Mouse (Mus musculus) fibroblast of lung, adult 2 months (primary cell): ENCODE measurements around the gene Rpl23a.

Experiments
- DNase-seq: peaks from one replicate; pipeline ENCODE4 v3.0.0-alpha.2; 2011; ENCODE audit warnings: low read depth

Gene Rpl23a

DNA sequence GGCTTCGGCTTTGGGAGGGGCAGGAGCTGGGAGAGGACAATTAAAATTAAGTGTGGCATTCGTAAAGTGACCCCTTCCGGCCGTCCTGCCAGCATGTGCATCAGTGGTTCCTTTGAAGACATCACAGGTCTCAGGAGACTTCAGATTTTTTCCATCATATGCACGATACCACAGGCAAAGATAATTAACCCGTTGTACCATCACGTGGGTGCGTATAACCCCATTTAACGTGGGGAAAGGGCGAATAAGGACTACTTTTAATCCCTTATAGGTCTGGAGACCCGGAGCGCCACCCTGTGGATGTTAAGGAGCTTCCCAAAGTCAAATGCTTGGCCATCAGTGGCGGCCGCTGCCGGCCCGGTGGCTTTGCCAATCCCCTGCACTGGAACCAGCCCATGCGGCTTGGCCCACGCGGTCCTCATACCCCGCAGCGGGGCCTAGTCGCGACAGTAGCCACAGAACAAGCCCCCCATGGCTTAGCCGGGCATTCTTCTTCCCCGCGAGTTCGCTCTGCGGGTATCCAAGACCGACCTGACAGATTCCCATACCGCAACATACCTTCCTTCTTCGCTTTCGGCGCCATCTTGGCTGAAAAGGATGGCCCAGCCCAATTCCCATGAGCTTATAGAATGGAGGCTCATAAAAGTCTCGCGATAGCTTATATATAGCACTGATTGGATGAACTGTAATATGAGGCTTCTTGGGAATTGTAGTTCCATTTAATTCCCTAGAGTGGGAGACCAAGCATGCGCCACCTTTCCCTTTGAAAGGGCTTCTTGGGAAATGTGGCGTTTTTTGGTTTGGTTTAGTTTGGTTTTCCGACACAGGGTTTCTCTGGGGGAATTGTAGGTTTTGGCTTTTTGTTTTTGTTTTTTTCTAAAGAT is at the start of gene Rpl23a:
Gene Rpl23a (minus strand): TSS at position 624 of the 884 bp plus-strand sequence.
- DNase-seq, result peak; percentile 78

DNA sequence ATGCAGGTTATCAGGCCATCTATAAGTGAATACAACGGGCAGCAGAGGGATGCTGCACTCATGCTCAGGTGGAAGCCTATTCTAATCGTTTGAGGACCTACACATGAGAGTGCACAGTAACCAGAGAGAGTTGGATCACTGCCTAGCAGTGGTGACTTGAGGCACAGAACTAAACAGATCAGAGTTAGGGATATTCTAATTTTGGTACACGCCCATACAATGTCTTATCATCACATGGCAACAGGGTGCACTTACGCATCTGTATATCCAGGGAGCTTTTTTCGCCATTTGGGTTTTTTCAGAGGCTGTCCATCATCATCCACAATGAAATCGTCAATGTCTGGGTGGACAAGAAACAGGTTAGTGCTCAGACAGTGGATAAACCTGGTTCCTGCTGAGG is 48.1 kb upstream of the Rpl23a start:
- no peak for DNase-seq

DNA sequence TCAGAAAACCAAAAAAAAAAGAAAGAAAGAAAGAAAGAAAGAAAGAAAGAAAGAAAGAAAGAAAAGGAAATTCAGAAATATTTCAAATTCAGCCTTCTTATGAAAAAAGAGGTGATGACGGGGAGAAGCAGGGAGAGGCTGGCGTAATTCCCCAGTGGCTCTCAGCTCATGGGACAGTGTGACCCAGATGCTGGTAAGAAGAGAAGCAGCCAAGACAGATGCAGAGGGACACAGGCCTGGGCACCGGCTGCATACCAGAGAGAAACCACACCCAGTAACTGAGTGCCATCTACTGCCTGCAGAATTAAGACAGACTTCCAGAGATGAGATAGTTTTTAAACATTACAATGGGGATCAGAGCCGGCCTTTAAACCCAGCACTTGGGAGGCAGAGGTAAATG is 40.2 kb upstream of the Rpl23a start:
- DNase-seq, result no peak

DNA sequence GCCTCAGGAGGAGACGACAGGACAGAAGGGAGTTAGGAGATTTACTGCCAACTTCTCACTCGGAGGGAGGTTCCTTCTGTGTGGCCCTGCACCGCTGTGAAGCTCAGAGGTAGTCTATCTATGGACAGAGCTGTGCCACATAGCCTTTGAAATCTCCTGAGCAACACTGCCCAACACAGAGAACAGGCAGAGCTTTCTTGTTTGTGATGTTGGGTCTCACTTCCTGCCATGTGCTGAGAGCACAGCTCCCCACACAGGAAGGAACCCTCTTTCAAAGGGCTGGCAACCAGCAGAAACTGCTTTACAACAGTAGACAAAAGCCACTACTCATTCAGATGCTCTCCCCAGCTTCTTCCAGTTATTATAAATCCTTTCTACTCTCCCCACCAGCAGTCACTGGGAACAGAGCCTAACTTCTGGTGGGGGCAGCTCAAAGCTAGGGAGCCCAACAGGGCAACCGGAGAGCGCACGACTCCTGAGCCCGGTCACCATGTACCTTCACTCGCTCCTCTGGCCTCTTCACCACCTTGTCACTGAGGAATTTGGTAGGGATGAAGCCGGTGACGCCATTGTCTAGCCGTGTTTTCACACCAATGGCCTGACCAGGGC is 32.4 kb upstream of the Rpl23a start:
- DNase-seq, result no peak

GRCm38 (mm10) chr11:78213086-78213817 is 29.9 kb upstream of the Rpl23a start:
- DNase-seq, result no peak

DNA sequence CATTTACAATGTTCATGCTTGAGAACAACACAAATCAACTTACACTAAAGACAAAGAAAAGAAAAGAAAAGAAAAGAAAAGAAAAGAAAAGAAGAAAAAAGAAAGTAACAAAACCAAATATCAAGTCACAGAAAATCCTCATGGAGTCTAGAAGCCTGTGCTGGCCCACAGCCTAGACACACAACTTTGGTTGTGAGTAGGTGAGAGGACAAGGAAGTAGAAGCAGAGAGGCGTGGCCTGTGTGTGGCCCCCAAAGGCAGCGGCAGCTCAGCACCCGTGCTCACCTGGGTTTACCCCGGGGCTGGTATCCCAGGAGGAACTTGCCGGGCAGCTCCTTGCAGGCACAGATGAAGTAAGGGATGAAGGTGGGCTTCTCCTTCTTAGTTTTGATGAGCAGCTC is 28.1 kb upstream of the Rpl23a start:
- DNase-seq, result no peak

DNA sequence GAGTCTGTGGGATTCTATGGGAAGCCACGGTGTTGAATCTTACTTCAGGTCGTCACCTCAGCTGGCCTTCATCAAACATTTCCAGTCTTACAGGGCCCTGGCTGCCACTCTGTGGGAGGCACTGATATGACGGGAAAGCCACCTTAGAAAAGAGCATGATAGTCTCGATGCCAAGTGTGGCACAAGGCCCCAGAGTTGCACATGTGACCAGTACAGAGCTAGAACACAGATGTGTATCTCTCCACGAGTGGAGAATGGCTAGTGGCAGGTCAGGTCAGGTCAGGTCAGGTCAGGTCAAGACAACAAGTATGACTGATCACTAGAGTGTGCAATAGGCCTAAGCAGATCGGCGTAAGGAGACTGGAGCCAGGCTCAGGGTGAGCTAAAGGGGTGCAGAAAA is 27.2 kb upstream of the Rpl23a start:
- DNase-seq, result no peak

- DNase-seq, result no peak
These were observed 26.5 kb upstream of the Rpl23a start for GRCm38 (mm10) chr11:78209886-78210285.

- no peak for DNase-seq
These were observed 23.8 kb upstream of the Rpl23a start for GRCm38 (mm10) chr11:78207190-78207589.

- DNase-seq, result no peak
These were observed 22.2 kb upstream of the Rpl23a start for GRCm38 (mm10) chr11:78205361-78206206.

- DNase-seq, result no peak
These were observed 20.9 kb upstream of the Rpl23a start for GRCm38 (mm10) chr11:78204287-78204686.

GRCm38 (mm10) chr11:78202372-78202771 is 19.0 kb upstream of the Rpl23a start:
- no peak for DNase-seq

GRCm38 (mm10) chr11:78195101-78195863 is 11.9 kb upstream of the Rpl23a start:
- DNase-seq, result no peak

DNA sequence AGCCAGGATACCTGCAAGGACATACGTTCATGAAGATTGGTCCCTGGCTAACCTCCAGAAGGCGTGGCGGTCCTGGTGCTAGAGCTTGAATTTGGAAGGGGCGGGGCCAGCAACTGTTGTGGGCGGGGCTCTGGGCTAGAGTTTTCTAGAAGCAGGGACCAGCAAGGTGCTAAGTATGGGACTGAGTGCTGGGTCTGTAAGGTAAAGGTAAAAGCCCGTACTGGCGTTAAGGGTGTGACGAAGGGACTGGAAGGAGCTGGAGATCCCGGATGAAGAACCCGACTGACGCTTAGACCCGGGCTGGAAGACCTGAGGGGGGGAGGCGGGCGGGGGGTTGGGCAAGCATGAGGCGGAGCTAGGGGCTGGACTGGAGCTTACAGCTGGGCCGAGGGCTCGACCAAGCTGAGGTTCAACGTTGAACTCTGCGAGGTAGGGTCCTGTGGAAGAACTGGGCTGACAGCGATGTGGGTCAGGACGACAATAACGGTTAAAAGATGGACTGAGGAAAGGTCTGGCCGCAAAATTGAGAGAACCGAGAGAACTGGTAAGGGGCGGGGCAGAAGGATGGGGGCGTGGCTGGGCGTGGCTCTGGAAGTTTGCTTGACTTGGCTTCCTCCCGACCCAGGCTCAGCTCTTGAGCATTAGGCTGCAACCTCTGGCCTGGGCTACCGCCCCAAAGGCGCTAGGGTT is 11.2 kb upstream of the Rpl23a start:
- DNase-seq, result no peak

DNA sequence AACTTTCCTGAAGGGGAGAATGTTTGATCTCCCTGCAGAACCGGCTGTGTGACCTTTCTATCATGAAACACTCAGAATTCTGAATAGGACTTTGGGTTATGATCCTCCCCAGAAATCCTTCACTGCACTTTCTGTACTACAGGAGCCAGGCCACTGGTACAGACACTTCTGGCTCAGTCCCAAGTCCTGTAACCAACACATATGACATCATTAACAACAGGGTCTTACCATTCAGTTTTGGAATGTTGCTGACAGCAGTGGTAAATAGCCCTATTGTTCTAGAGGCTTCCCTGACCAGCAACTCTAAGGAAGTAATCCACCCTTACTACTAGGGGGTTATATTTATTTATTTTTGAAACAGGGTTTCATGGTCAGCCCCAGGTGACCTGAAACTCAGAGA is 9.7 kb upstream of the Rpl23a start, which contains the start of gene Proca1:
Gene Proca1 (plus strand): TSS at position 280 of the 400 bp plus-strand sequence.
- DNase-seq, result no peak

DNA sequence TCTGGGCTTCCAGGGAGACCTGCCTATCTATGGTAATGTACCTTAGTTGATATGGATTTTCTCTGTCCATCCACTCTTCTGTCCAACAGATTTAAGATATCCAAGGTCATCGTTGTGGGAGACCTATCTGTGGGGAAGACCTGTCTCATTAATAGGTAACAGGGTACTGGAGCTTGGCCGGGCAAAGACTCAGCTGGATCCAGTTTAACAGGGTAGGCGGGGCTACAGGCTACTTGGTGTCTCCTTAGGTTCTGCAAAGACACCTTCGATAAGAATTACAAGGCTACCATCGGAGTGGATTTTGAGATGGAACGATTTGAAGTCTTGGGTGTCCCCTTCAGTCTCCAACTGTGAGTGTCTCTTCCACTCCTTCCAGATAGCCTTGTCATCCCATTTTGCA is 6.7 kb upstream of the Rpl23a start:
- no peak for DNase-seq

- DNase-seq, result peak; percentile 71
These were observed 6.1 kb upstream of the Rpl23a start for GRCm38 (mm10) chr11:78189234-78190040.

DNA sequence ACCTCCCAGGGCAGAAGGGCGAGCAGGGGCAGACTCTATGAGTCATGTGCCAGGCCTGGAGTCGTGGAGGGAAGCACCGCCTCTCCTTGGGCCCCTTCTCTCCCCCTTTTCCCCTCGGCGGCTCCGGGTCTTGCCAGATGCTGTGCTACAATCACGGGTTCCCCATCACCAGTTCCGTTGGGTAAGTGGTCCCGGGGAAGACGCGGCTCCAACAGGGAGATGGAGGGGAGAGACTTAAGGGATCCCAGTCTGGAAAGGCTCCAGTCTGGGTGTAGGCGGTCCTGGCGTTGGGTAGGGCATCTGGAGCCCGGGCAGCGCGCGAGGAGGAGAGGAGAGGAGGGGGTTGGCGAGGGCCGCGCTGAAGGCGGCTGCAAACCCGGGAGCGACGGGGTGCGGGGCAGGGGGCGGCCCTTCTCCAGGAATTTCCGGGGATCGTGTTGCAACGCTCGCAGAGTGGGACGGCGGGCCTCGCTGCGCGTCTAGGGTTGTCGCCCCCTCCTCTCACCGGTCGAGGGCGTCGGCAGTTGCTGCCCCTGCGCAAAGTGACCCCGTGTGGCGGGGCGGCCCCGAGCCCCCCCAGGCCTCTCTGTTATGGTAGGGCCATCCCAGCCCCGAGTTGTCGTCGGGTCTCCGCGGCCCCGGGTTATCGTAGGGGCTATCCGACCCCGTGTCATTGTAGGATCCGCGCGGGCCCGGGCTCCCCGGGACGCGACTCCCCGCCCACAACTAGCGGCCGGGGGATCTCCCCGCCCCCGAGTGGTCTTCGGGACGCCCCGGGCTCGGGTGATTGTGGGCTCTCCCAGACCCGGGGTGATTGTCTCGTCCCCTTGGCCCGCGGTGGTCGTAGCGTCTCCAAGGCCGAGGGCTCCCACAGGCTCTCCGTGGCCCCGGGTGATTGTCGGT is 5.2 kb upstream of the Rpl23a start, which contains the start of gene Rab34:
Gene Rab34 (plus strand): TSS at position 100 of the 903 bp plus-strand sequence.
- peak; percentile 81 for DNase-seq
